Mouse (Mus musculus): Measurements from ENCODE around the gene Slc39a2.
A peak's percentile ranks its signal among the peaks of the same experiment; 100 is the strongest.
"Not testable (repeated sequence)": the region's sequence is repeated elsewhere in the genome, so short reads cannot be mapped to it uniquely, and the experiment has no call there.

The Slc39a2 gene

DNA sequence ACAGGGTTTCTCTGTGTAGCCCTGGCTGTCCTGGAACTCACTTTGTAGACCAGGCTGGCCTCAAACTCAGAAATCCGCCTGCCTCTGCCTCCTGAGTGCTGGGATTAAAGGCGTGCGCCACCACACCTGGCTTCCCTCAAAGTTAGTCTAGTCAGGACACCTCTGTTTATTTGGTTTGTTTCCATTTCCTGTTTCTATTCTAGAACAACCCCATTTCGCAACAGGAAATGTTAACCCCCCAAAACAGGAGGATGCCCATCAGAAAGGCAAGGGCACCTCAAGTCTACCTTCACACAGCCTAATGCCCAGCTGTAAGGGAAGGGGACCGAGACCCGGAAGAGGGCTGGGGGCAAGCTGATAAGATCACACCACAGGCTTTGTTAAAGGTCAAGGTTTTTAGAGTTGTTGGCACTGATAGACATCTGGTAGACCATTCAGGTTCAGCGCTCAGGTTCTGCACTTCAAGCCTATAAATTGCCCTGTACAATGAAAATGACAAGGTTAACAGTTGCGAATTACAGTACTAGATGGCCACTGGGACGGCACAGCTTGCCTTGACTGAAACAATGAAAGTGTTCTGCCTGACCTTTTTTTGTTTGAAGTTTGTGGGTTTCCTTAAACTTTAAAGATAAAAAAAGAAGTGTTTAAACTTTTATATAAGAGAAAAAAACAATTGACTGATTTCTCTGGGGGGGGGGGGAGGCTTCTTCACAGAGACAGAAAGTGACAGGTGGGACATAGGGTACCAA, at the start of gene Slc39a2:
TSS of gene Slc39a2 (plus strand) at position 699 of the 749 bp plus-strand sequence.
- no peak for DNase-seq

DNA sequence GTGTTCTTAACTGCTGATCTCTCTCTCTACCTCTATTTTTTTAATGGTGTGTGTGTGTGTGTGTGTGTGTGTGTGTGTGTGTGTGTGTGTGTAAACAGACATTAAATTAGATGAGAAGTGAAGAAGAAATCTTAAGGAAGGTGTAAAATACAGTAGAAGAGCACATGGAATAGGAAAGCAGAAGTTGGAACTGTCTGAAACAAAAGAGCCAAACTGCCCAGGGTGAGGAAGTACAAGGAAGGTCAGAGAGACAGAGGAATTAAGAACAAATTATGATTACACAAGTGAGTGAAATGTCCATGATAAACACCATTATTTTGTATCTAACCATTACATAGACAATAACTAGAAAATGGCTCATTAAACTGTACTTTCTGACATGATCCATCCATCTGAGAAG, 48.8 kb upstream of the Slc39a2 start:
- no peak for DNase-seq

DNA sequence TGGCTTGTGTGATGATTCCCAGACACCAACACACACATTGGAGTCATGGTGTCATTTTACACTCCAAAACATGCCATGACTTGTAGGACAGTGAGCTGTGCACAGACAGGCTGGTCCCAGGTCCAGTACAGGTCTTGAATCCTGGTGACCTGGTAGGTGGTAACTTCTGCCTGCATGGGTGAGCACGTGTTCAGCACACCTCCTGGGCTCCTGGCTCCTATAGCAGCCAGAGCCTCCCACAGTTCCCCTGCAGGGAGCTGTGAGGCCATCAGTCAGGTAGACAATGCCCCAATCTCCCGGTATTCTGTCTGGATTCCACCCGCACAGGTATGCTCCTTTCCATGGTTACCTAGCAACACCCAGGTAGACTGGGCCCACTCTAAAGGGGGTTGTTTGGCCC, 46.1 kb upstream of the Slc39a2 start:
- no peak for DNase-seq

DNA sequence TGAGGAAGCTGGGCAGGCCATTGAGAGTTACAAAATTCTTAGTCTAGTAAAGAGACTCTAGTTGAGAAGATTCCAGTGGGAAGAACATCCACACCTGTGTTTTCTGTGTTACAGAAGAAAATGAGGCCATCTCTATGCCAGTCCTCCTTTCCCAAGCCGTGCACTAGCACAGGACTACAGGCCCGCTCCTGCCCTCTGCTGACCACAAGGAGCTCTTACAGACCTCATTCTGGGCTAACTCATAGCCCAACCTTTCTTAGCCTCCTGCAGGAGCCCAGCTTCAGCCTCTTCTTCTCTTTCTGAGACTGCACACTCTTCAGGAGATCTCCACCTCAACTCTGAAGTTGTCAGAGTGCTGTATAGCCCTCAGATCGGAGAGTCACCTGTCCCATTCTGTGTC, 41.7 kb upstream of the Slc39a2 start:
- peak in 1 of 2 experiments; percentile 7 for DNase-seq

DNA sequence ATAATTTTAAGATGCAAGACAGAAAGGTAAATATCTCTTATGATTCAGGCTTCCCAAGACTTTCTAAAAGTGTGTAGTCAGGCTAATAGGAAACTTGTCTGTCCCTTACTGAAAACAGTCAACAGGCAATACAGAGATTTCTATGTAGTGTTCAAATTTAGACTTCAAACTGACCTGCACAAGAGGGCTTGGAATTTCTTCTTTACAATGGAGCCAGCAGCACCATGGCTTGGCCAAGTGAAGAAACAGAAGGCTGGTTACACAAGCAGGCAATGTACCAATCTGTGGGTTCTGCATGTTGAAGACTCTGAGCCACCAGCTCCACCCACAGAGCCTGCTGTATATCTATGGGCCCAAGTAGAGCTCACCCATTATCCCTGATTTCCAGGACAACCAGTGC, 39.3 kb upstream of the Slc39a2 start, which contains the start of gene Ear6:
TSS of gene Ear6 (plus strand) at position 301 of the 400 bp plus-strand sequence.
- no peak for DNase-seq

DNA sequence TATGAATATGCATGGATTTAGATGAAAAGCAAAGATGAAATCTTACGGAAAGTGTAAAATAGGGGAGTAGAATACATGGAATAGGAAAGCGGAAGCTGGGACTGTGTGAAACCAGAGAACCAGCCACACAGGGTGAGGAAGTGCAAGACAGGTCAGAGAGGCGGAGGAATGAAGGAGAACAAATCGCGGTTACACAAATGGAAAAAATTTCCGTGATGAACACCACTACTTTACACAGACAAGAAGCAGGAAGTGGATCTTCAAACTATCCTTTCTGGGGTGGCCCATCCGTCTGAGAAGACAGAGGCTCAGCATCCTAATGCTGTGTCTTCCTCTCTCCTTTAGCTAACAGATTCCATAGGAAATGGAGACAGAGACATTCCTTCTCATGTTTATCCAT, 37.4 kb upstream of the Slc39a2 start:
- not testable (repeated sequence) for DNase-seq

DNA sequence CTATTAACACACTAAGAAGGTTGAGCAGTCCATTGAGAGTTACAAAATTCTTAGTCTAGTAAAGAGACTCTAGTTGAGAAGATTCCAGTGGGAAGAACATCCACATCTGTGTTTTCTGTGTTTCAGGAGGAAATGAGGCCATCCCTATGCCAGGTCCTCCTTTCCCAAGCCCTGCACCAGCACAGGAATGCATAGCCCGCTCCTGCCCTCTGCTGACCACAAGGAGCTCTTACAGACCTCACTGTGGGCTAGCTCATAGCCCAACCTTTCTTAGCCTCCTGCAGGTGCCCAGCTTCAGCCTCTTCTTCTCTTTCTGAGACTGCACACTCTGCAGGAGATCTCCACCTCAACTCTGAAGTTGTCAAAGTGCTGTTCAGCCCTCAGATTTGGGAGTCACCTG, 29.1 kb upstream of the Slc39a2 start:
- peak in 1 of 2 experiments; percentile 22 for DNase-seq

DNA sequence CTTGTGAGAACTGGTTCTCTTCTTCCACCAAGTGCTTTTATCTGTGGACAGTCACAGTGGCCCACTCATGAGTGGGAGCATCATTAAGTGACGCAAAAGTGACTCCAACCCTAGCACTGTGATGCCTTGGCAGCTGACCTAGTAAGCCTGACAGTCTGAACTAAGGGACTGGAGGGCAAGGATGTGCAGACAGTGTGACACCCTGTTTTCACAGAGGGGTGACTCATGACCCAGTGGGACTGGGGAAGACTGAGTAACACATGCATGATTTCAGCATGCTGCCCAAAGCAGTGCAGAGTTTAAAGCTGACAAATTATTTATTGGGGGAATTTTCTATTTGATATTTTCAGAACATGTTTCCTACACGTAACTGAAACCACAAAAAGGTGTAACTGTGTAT, 21.9 kb upstream of the Slc39a2 start:
- DNase-seq, result no peak

DNA sequence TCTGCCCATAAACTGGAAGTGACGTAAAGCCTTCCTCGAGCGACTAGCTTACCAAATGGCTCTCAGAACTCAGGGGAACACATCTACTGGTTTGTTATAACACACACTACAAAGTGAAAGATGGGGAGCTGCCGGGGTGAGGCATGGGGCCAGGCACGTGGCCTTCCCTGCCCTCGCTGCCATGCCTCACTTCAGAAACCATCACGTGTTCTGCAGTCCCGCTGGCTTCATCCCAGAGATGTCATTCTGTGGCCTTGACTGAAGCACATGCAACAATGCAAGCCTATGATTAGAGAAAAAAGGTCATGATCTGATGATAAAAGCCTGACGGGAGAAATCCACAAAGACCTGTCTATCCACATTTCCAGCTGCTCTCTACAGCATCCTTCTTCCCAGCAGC, 20.9 kb upstream of the Slc39a2 start:
- DNase-seq, result no peak

DNA sequence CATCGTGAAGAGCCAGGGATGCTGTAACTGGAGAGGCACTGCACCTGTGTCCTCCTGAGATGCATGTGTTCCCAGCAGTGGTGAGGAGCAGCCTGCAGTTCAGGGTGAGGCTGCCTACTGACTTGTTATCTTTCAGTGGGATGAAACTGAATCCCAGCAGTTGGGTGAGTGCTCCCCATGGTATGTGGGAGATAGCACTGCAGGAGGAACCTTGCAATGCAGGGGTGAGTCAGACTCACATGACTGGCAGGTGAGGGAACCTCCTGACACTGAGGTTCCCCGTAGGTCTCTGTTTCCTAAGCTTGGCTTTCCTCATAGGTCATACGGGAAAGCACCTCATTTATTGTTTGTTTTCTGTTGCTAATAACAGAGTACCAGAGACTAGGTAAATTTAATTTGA, 15.2 kb upstream of the Slc39a2 start:
- DNase-seq, result no peak

DNA sequence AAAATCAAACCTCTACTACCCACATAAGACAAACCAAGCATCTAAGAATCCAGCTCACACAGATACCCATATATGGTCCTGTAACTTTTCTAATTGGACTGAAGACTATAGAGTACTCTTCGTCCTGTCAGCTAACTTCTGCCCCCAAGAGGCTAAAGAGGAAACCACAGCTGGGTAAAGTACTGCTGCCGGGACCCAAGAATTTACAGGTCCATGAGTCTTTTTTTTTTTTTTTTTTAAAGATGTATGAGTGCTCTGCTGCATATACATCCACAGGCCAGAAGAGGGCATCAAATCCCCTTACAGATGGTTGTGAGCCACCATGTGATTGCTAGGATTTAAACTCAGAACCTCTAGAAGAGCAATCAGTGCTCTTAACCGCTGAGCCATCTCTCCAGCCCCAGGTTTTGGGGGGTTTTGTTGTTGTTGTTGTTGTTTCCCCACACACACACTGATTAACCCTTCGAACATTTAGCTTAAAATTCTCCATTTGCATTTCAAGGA, 9.1 kb upstream of the Slc39a2 start:
- DNase-seq, result peak; percentile 49 to 69

DNA sequence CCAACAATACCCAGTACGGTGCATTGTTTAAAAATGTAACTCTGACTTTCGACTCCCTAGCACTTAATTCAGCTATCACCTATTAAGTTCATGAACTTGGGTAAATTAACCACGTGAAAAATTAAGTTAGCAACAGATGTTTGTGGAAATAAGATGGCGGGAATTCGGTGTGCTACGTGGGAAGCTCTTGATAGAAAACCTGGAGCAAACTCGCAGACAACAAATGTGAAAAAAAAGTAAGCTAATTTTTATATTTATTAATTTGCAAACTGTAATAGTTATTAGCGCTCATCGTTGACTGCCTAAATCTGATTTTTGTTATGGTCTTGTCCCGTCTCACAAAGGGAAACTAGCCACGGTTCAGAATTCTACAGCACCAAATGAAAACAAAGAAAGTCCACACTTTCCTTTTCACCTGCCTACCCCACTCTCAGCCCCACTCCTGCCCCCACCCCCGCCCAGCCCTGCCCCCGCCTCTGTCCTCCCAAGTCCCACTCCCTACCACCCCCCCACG, 8.6 kb upstream of the Slc39a2 start:
- no peak for DNase-seq

DNA sequence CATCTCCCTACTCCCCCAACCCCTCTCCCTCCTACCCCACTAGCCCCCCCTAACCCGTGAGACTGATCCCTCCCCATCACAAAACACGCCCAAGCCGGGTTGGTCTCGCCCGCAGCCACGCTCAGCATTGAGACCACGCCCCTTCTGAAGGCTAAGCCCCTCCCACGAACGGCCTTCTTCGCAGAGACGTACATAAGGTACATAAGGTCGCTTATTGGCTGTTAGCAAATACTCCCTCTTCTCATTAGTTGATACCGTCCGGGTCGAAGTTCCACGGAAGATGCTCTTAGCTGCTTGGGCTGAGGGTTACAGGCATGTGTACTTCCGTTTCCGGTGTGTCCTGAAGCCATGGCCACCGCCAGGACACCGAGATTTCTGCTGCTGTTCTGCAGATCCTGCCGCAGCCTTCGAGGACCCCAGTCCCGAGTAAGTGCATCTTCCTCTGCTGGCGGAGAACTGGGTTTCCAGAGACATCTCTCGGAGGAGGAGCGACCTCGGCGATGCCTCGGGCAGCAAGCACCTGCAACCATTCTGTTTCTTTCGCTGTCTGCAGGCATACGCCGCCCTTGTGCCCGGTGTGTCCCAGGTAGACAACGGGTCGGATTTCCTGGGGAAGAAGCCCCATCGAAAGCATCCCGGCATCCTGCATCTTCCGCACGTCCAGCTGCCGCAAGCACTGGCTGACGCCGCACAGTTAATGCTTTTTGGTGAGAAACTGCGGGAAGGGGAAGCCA, 7.9 kb upstream of the Slc39a2 start, which contains the start of gene Mettl17:
TSS of gene Mettl17 (plus strand) at position 245 of the 734 bp plus-strand sequence.
- DNase-seq, result peak; percentile 88 to 95

DNA sequence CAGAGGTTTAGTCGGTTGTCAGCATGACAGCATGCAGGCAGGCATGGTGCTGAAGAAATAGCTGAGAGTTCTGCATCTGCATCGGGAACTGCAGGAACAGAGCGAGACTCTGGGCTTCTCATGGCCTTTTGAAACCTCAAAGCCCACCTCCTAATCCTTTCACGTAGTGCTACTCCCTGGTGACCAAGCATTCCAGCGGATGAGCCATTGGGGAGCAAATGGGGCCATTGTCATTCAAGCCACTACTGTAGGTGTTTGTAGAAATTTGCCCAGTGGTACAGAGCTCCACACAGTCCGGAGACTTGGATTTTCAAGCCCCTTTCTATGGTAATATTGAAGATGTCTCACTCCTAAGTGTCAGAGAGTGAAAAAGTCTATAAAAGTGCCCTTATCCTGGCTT, 6.6 kb upstream of the Slc39a2 start:
- no peak for DNase-seq

DNA sequence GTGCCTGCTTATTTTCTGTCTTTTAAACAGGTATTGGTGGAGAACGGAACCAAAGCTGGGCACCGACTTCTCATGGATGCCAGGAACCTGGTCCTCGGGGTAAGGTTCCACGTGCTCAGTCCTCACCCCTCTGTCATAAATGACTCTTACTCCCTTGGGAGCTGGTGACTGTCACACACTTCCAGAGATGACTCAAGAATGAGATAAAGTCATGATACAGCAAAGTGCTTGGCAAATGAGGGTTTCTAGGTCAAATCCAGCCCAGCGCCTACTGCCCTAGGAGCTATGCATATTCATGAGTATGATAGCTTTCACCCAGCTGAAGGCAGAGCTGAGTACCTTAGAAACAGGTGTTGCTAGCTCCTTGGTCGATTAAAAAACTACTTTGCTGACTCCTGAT, 2.9 kb upstream of the Slc39a2 start:
- DNase-seq, result no peak

DNA sequence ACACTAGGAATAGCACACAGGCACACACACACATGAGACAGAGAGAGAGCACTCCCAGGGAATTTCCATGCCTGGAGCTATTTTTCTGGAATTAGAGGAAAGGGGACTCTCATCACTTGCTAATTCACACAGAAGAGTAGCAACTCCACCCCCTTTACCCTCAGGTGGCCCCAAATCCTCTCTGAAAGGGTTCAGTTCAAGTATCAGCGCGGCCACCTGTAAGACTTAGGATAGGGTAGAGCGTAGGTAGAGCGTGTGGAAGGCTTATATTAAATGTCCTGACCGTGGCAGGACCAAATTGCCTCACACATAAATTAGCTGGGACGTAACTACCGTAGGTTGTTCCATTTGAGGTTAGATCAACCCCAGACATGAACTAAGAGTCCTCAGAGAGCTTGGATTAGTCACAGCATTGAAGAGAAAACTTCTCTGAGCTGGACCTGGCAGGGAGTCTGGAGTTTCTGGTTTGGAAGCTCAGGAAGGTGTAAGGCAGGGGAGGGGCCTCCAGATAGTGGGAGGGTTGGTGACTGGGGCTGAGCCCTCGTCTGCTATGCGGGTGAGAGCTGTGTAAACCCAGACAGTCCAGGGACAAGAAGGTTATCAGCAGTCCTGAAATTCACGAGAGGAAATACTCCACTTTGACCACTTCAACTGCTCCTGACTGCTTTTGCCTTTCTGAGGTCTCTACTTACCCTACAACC, 555 bp downstream of the Slc39a2 start:
- no peak for DNase-seq

DNA sequence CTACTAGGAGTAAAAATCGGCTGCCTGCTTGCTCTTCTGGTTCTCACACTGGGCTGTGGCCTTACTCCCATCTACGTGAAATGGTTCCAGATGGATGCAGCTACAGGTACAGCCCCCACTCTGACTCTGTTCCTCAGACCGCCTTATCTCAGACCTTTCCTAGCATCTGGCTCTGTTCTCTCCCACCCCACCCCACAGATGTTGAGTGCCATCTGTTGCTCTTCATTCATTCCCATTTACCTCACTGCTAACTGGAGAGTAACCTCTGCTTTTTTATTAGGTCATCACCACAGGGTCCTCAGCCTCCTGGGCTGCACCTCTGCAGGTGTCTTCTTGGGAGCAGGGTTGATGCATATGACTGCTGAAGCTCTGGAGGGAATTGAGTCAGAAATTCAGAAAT, 1.1 kb downstream of the Slc39a2 start:
- no peak for DNase-seq

DNA sequence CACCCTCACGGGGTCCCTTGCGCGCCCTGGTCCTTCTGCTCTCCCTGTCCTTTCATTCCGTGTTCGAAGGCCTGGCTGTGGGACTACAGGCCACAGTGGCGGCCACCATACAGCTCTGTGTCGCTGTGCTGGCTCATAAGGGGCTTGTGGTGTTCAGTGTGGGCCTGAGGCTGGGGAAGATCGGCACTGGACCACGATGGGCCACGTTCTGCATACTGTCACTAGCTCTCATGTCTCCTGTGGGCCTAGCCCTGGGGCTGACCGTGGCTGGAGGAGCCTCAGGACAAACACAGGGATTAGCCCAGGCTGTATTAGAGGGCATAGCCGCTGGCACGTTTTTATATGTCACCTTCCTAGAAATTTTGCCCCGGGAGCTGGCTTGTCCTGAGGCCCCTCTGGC, 2.4 kb downstream of the Slc39a2 start:
- DNase-seq, result no peak

DNA sequence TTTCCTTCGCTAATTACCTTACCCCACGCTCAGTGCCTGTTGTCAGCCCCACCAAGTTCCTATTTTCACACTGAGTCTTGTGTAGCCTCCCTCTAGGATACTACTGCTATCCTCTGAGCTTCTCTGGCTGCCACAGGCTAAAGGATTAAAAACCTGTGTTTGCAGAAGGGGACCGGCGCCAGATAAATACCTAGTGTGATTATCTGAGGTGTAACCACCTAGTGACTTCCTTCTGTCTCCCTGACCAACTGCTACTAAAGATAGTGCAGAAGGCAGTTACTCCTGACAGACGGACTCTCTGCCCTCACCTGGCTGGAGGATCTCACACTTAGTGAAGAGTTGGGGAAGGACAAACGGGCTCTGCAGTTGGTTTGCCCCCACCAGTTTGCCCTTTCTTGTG, 3.3 kb downstream of the Slc39a2 start:
- peak in 1 of 2 experiments; percentile 60 for DNase-seq

DNA sequence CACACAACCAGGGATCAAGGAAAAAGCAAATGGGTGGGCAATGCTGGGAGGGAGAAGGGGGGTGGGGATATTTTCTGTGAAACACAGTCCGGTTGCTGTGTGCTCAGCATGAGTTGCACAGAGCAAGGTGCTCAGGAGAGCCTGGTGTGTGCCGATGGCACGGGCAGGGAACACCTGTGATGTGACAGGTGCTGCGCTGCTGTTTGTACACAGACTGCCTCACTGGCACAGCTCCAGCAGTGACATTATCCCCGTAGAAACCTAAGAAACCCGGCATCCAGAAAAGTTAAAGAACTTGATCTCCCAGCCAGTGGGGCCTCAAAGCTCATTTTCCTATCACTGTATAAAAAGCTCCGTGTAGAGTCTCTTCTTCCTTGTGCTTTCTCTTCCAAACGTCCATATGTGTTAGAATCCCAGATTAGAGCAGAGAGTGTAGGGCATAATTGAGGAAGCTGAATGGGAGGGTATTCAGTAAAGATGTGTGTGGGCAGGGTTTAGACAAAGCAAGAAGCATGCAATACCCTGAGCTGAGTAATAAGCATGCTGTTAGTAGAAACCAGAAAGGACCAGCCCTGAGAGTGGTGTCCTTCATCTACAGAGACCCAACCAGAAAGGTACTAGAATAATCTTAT, 4.0 kb downstream of the Slc39a2 start:
- peak in 1 of 2 experiments; percentile 33 for DNase-seq

DNA sequence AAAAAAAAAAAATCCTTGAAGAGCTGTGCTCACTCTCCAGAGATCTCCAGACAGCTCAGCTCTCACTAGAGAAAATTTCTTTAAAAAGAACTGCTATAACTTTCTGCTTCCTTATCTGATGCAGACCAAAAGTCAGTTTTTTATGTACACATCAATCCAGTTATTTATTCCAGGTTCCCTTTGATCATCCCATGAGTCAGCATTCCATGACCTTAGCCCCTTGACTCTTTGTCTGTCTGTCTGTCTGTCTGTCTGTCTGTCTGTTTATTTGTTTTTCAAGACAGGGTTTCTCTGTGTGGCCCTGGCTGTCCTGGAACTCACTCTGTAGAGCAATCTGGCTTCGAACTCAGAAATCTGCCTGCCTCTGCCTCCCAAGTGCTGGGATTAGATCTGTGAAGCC, 6.7 kb downstream of the Slc39a2 start:
- DNase-seq, result no peak
